9 mouse cellular contexts compared by ENCODE assay signal in the genomic region with DNA sequence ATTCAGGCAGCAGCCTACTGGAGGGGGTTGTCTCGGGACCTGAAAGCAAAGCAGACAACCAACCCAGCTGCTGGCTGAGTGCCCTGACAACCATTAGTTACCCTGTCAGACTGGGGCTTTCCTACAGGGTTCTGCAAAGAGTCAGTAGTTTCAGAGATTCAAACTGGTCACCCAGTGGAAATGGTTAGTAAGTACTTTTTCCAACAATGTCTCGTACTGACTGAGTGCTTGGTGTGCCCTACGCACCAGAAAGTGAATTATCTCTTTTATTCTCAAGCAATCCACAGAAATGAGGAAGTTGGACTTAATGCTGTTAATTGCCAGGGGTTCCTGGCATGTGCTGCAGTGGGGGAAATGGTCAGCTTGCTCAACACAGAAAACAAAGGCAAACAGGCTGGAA. TPM values are rescaled to one million over a fixed set of nuclear protein-coding genes. Genes with fewer than 3 reads are reported as not detected.
DNase-seq lines count a peak whose midpoint lies in the region; ATAC-seq and TF ChIP-seq lines count a peak whose summit lies in the region.
"Had no signal": no experiment of that assay in that cellular context is flagged by ENCODE, and none has a peak within 500 bp of the region (broad histone marks: within the 10 kb centered on the region; RNA-seq: fewer than 3 reads in every experiment).

No protein-coding gene starts in this region.

- no peak overlapping the region for H3K4me2 ChIP-seq in forebrain, embryonic 14.5 days (ENCODE audit: low read length)
- H3K4me2 ChIP-seq in forebrain, embryonic 11.5 days (ENCODE audit: low read depth, low read length, severe bottlenecking), result no peak overlapping the region
- no peak overlapping the region for H3K4me2 ChIP-seq in midbrain, postnatal 0 days (ENCODE audit: low read depth, low read length, poor library complexity, severe bottlenecking)
- no peak overlapping the region for H3K4me2 ChIP-seq in midbrain, embryonic 16.5 days (ENCODE audit: low read length)
- H3K4me2 ChIP-seq: hindbrain, embryonic 15.5 days had no signal

- TF ChIP-seq CTCF in midbrain, postnatal 0 days (IDR thresholded peaks at IDR 0.05), result no peak
- no peak for TF ChIP-seq CTCF in bone marrow macrophage, adult 2 months (IDR thresholded peaks at IDR 0.05; ENCODE audit: low read depth, low read length)

- H3K27me3 ChIP-seq in forebrain, embryonic 14.5 days (replicated peaks; ENCODE audit: control insufficient read depth, insufficient read depth, low read length), result no peaks in the 10 kb centered on the region
- H3K27me3 ChIP-seq in forebrain, embryonic 11.5 days (ENCODE audit: control insufficient read depth, insufficient read depth, low read length), result no peaks in the 10 kb centered on the region
- no peaks in the 10 kb centered on the region for H3K27me3 ChIP-seq in midbrain, postnatal 0 days (ENCODE audit: insufficient read depth, low read length)
- no peaks in the 10 kb centered on the region for H3K27me3 ChIP-seq in midbrain, embryonic 16.5 days (ENCODE audit: control insufficient read depth, insufficient read depth, low read depth, low read length)
- H3K27me3 ChIP-seq: hindbrain, embryonic 15.5 days had no signal

- H3K4me3 ChIP-seq in forebrain, embryonic 14.5 days (ENCODE audit: low read depth, low read length), result no peak overlapping the region
- H3K4me3 ChIP-seq in forebrain, embryonic 11.5 days (ENCODE audit: low read depth, low read length), result no peak overlapping the region
- H3K4me3 ChIP-seq in midbrain, postnatal 0 days (ENCODE audit: low read depth, low read length), result no peak overlapping the region
- H3K4me3 ChIP-seq in midbrain, embryonic 16.5 days (ENCODE audit: low read depth, low read length), result no peak overlapping the region
- H3K4me3 ChIP-seq in bone marrow macrophage, adult 2 months (ENCODE audit: insufficient read depth, low read length), result no peak overlapping the region; the same call in 1 of the 2 replicates
- H3K4me3 ChIP-seq: hindbrain, embryonic 15.5 days had no signal

- no peak overlapping the region for H3K9ac ChIP-seq in forebrain, embryonic 14.5 days (ENCODE audit: low read length)
- no peak overlapping the region for H3K9ac ChIP-seq in forebrain, embryonic 11.5 days (ENCODE audit: low read length)
- H3K9ac ChIP-seq in midbrain, postnatal 0 days (replicated peaks; ENCODE audit: low read length, poor library complexity, severe bottlenecking), result no peak overlapping the region
- H3K9ac ChIP-seq in midbrain, embryonic 16.5 days (ENCODE audit: low read depth, low read length), result no peak overlapping the region
- H3K9ac ChIP-seq: hindbrain, embryonic 15.5 days had no signal

- DNase-seq in forebrain, embryonic 14.5 days (ENCODE audit: low spot score), result peak; percentile 65
- DNase-seq in forebrain, embryonic 11.5 days (ENCODE audit: low spot score), result no peak
- DNase-seq in midbrain, postnatal 0 days (ENCODE audit: low spot score), result peak; percentile 76
- DNase-seq in frontal cortex, adult 2 months (ENCODE audit: extremely low spot score in 1 of 2, low spot score in 1 of 2), result no peak

- H3K4me1 ChIP-seq in forebrain, embryonic 14.5 days (ENCODE audit: control insufficient read depth, insufficient read depth, low read length), result peaks cover 4% of the 10 kb centered on the region
- no peaks in the 10 kb centered on the region for H3K4me1 ChIP-seq in forebrain, embryonic 11.5 days (replicated peaks; ENCODE audit: control insufficient read depth, insufficient read depth, low read length)
- H3K4me1 ChIP-seq in midbrain, postnatal 0 days (ENCODE audit: insufficient read depth, low read length), result peaks cover 6% of the 10 kb centered on the region
- 0 out of 2 replicates have a peak, but pooled peaks cover under 1% of the 10 kb centered on the region for H3K4me1 ChIP-seq in midbrain, embryonic 16.5 days (ENCODE audit: control insufficient read depth, insufficient read depth, low read length)
- H3K4me1 ChIP-seq in bone marrow macrophage, adult 2 months (ENCODE audit: control insufficient read depth, insufficient read depth, low read length), result peaks cover 51% of the 10 kb centered on the region

- no peak overlapping the region for H3K27ac ChIP-seq in forebrain, embryonic 14.5 days (ENCODE audit: low read depth, low read length)
- no peak overlapping the region for H3K27ac ChIP-seq in forebrain, embryonic 11.5 days (ENCODE audit: low read depth, low read length)
- no peak overlapping the region for H3K27ac ChIP-seq in midbrain, postnatal 0 days (ENCODE audit: low read depth, low read length)
- no peak overlapping the region for H3K27ac ChIP-seq in midbrain, embryonic 16.5 days (ENCODE audit: low read length)
- peak overlapping the region; percentile 93 for H3K27ac ChIP-seq in bone marrow macrophage, adult 2 months (ENCODE audit: insufficient read depth, low read depth, low read length)
- H3K27ac ChIP-seq: hindbrain, embryonic 15.5 days had no signal

- 54% methylated on average over 3 of the region's 3 CpGs for WGBS in forebrain, embryonic 14.5 days
- WGBS in forebrain, embryonic 11.5 days, result 66% methylated on average over 3 of the region's 3 CpGs
- 55% methylated on average over 3 of the region's 3 CpGs for WGBS in midbrain, postnatal 0 days
- WGBS in midbrain, embryonic 16.5 days, result 77% methylated on average over 3 of the region's 3 CpGs

- TF ChIP-seq POLR2A in bone marrow macrophage, adult 2 months (IDR thresholded peaks at IDR 0.05; ENCODE audit: borderline replicate concordance, low read depth, low read length), result no peak

- H3K36me3 ChIP-seq in forebrain, embryonic 14.5 days (ENCODE audit: control insufficient read depth, insufficient read depth, low read length), result no peaks in the 10 kb centered on the region
- H3K36me3 ChIP-seq in forebrain, embryonic 11.5 days (ENCODE audit: control insufficient read depth, insufficient read depth, low read length), result no peaks in the 10 kb centered on the region
- H3K36me3 ChIP-seq in midbrain, postnatal 0 days (ENCODE audit: insufficient read depth, low read length), result no peaks in the 10 kb centered on the region
- no peaks in the 10 kb centered on the region for H3K36me3 ChIP-seq in midbrain, embryonic 16.5 days (ENCODE audit: control insufficient read depth, insufficient read depth, low read length)
- H3K36me3 ChIP-seq: hindbrain, embryonic 15.5 days had no signal

- ATAC-seq in forebrain, embryonic 14.5 days, result peak; percentile 69
- no peak for ATAC-seq in forebrain, embryonic 11.5 days (replicated peaks; ENCODE audit: low FRiP score)
- ATAC-seq in midbrain, postnatal 0 days (ENCODE audit: low FRiP score), result no peak
- no peak for ATAC-seq in midbrain, embryonic 16.5 days
- 0 out of 2 replicates have a peak, but pooled peaks have one; percentile 58 for ATAC-seq in monocyte, adult 5-6 weeks (replicated peaks; ENCODE audit: insufficient number of reproducible peaks, low FRiP score, low TSS enrichment, poor library complexity, severe bottlenecking)
- ATAC-seq in erythroblast, adult 5-6 weeks (replicated peaks; ENCODE audit: low FRiP score, poor library complexity, severe bottlenecking), result no peak

- no peaks in the 10 kb centered on the region for H3K9me3 ChIP-seq in forebrain, embryonic 14.5 days (replicated peaks; ENCODE audit: control insufficient read depth, low read length)
- H3K9me3 ChIP-seq in forebrain, embryonic 11.5 days (ENCODE audit: control insufficient read depth, low read length), result no peaks in the 10 kb centered on the region
- no peaks in the 10 kb centered on the region for H3K9me3 ChIP-seq in midbrain, postnatal 0 days (ENCODE audit: low read length)
- H3K9me3 ChIP-seq in midbrain, embryonic 16.5 days (replicated peaks; ENCODE audit: control insufficient read depth, low read length, poor library complexity, severe bottlenecking), result no peaks in the 10 kb centered on the region
- H3K9me3 ChIP-seq: hindbrain, embryonic 15.5 days had no signal

RNA-seq across cellular contexts. Expression of a gene that starts 10.2 kb away (rescaled TPM):
- polyA plus RNA-seq in forebrain, embryonic 14.5 days (2014; fragmentation: Nextera tagmentation; extraction: Ambion mirVana), result 13.8 and 14.0 TPM in 2 replicates
- polyA plus RNA-seq in forebrain, embryonic 11.5 days (2014; fragmentation: Nextera tagmentation; extraction: Ambion mirVana), result 22.5 and 24.8 TPM in 2 replicates
- 8.8 and 12.3 TPM in 2 replicates for total RNA-seq in midbrain, postnatal 0 days (2014; rRNA removed)
- 10.7 and 11.7 TPM in 2 replicates for polyA plus RNA-seq in midbrain, postnatal 0 days (2015; fragmentation: Nextera tagmentation; extraction: Ambion mirVana)
- 16.2 and 16.9 TPM in 2 replicates for polyA plus RNA-seq in midbrain, embryonic 16.5 days (2015; fragmentation: Nextera tagmentation; extraction: Ambion mirVana)
- 128 and 141 TPM in 2 replicates for polyA plus RNA-seq in bone marrow macrophage, adult 2 months (2012; ENCODE audit: insufficient read depth, insufficient read length, missing spikeins)
- total RNA-seq in monocyte, adult 5-6 weeks (2017), result 93.4 to 111 TPM (median 93.8 TPM) in 3 replicates
- total RNA-seq in erythroblast, adult 5-6 weeks (2015; ENCODE audit: low replicate concordance), result 15.8 and 25.7 TPM in 2 replicates
- 16.0 and 21.0 TPM in 2 replicates for total RNA-seq in erythroblast, adult 5-6 weeks (2017; ENCODE audit: low replicate concordance)
- polyA plus RNA-seq in frontal cortex, adult 2 months (2012; rRNA removed), result 30.2 and 33.5 TPM in 2 replicates

RNA-seq across cellular contexts. Expression of a gene that starts 39.3 kb away (rescaled TPM):
- 0.07 TPM in 1 of 2 replicates, not detected in the other for polyA plus RNA-seq in forebrain, embryonic 14.5 days (2014; fragmentation: Nextera tagmentation; extraction: Ambion mirVana)
- not detected in 2 replicates for polyA plus RNA-seq in forebrain, embryonic 11.5 days (2014; fragmentation: Nextera tagmentation; extraction: Ambion mirVana)
- total RNA-seq in midbrain, postnatal 0 days (2014; rRNA removed), result not detected in 2 replicates
- 0.09 TPM in 1 of 2 replicates, not detected in the other for polyA plus RNA-seq in midbrain, postnatal 0 days (2015; fragmentation: Nextera tagmentation; extraction: Ambion mirVana)
- polyA plus RNA-seq in midbrain, embryonic 16.5 days (2015; fragmentation: Nextera tagmentation; extraction: Ambion mirVana), result 0.08 TPM in 1 of 2 replicates, not detected in the other
- 0.51 and 1.0 TPM in 2 replicates for polyA plus RNA-seq in bone marrow macrophage, adult 2 months (2012; ENCODE audit: insufficient read depth, insufficient read length, missing spikeins)
- total RNA-seq in monocyte, adult 5-6 weeks (2017), result 0.53 to 0.68 TPM in 2 of 3 replicates, not detected in the other
- not detected in 2 replicates for total RNA-seq in erythroblast, adult 5-6 weeks (2015; ENCODE audit: low replicate concordance)
- total RNA-seq in erythroblast, adult 5-6 weeks (2017; ENCODE audit: low replicate concordance), result 0.14 and 1.4 TPM in 2 replicates
- 0.14 and 0.17 TPM in 2 replicates for polyA plus RNA-seq in frontal cortex, adult 2 months (2012; rRNA removed)

Comparison
In these comparisons a context has a peak if more than half of its experiments do, and no peak if none do; other contexts are left out.
1. ATAC-seq: peak in forebrain, embryonic 14.5 days (single experiment) and monocyte, adult 5-6 weeks (single experiment); none in forebrain, embryonic 11.5 days (single experiment), midbrain, postnatal 0 days (single experiment), midbrain, embryonic 16.5 days (single experiment) and erythroblast, adult 5-6 weeks (single experiment).
2. DNase-seq: peak in forebrain, embryonic 14.5 days (single experiment) and midbrain, postnatal 0 days (single experiment); none in forebrain, embryonic 11.5 days (single experiment) and frontal cortex, adult 2 months (0 of 2).